Mouse (Mus musculus) layer of hippocampus, adult 11-12 months (tissue): ENCODE measurements around the gene Adsl.
A peak's percentile ranks its signal among the peaks of the same experiment; 100 is the strongest.

Experiments used
- DNase-seq: peaks from one replicate; pipeline ENCODE4 v3.0.0; 2022; ENCODE audit warnings: low spot score

Gene Adsl

GRCm38 (mm10) chr15:80941468-80942040, 6.7 kb upstream of the Adsl start:
- no peak for DNase-seq

GRCm38 (mm10) chr15:80945851-80946250, 2.4 kb upstream of the Adsl start:
- DNase-seq: peak; percentile 46

GRCm38 (mm10) chr15:80949431-80949830, 1.1 kb downstream of the Adsl start:
- DNase-seq: no peak

- DNase-seq: no peak
These were observed 1.8 kb downstream of the Adsl start for GRCm38 (mm10) chr15:80950055-80950454.

- no peak for DNase-seq
These were observed 5.7 kb downstream of the Adsl start for GRCm38 (mm10) chr15:80953971-80954370.

GRCm38 (mm10) chr15:80954861-80955260, 6.6 kb downstream of the Adsl start:
- no peak for DNase-seq

GRCm38 (mm10) chr15:80955836-80956438, 7.6 kb downstream of the Adsl start:
- no peak for DNase-seq

- DNase-seq: no peak
These were observed 21.1 kb downstream of the Adsl start for GRCm38 (mm10) chr15:80969371-80969770.

GRCm38 (mm10) chr15:80974311-80974710, 26.0 kb downstream of the Adsl start:
- DNase-seq: no peak

GRCm38 (mm10) chr15:80975666-80976065, 27.4 kb downstream of the Adsl start:
- no peak for DNase-seq

GRCm38 (mm10) chr15:80977620-80978334, 29.5 kb downstream of the Adsl start, which contains the start of gene Sgsm3:
Gene Sgsm3 (plus strand): TSS chr15:80977765.
- peak; percentile 83 for DNase-seq

GRCm38 (mm10) chr15:80979611-80980010, 31.3 kb downstream of the Adsl start:
- no peak for DNase-seq

- no peak for DNase-seq
These were observed 32.9 kb downstream of the Adsl start for GRCm38 (mm10) chr15:80981176-80981575.

- DNase-seq: no peak
These were observed 35.0 kb downstream of the Adsl start for GRCm38 (mm10) chr15:80983264-80983663.

- DNase-seq: no peak
These were observed 40.0 kb downstream of the Adsl start for GRCm38 (mm10) chr15:80988331-80988730.

GRCm38 (mm10) chr15:80989712-80990111, 41.4 kb downstream of the Adsl start:
- no peak for DNase-seq

- DNase-seq: no peak
These were observed 46.7 kb downstream of the Adsl start for GRCm38 (mm10) chr15:80994959-80995358.

GRCm38 (mm10) chr15:80996090-80996835, 48.0 kb downstream of the Adsl start:
- no peak for DNase-seq

GRCm38 (mm10) chr15:80997077-80997476, 48.8 kb downstream of the Adsl start:
- no peak for DNase-seq

- DNase-seq: no peak
These were observed 52.3 kb downstream of the Adsl start for GRCm38 (mm10) chr15:81000419-81001138.

GRCm38 (mm10) chr15:81006127-81006735, 57.9 kb downstream of the Adsl start:
- DNase-seq: no peak

GRCm38 (mm10) chr15:81007339-81007738, 59.0 kb downstream of the Adsl start:
- DNase-seq: no peak
